Mouse (Mus musculus) kidney, adult 2 months (tissue): ENCODE data around the gene Olfr544.

Experiments
- CTCF ChIP-seq: fragments of 200-500 bp; conservative IDR thresholded peaks from 2 replicates; pipeline ENCODE4 v1.5.1; 2011; ENCODE audit warnings: low read depth, mild to moderate bottlenecking, control low read depth, low read length, moderate library complexity, mixed read lengths; ENCODE audit not compliant: insufficient read depth, insufficient read length
- POLR2A ChIP-seq: fragments of 200-500 bp; IDR thresholded peaks from one replicate; pipeline ENCODE4 v1.6.1; 2011; ENCODE audit warnings: low read depth, low read length, control low read depth

GRCm38 (mm10) chr7:102476601-102477000 is 11.5 kb downstream of the Olfr544 start:
- TF ChIP-seq CTCF, result no peak
- TF ChIP-seq POLR2A, result no peak
